8 mouse cellular contexts compared by ENCODE assay signal in the genomic region with DNA sequence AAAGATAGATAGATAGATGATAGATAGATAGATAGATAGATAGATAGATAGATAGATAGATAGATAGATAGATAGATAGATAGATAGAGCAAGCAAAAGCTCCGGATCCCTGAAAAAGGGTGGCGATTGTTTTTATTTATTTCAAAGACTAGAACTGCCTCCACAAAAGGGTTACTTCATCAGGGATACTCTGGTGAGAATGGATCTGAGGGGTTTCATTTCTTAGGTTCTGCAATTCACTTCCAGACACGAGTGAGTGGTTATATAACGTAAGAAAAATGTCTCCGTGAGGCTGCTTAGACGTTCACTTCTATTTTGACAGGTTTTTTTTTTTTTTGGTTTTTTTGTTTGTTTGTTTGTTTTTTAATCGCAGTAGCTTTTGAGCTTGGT. TPM values are rescaled to one million over a fixed set of nuclear protein-coding genes. Genes with fewer than 3 reads are reported as not detected.
DNase-seq lines count a peak whose midpoint lies in the region; ATAC-seq and TF ChIP-seq lines count a peak whose summit lies in the region.

No protein-coding gene starts in this region.

- no peak for DNase-seq in kidney, postnatal 25 days
- DNase-seq in embryonic facial prominence, embryonic 11.5 days (ENCODE audit: low spot score): no peak
- DNase-seq in induced T-regulatory cell, adult 2 months (ENCODE audit: low read depth): peak; percentile 6
- DNase-seq in adrenal gland, adult 8-10 months: no peak
- DNase-seq in thymus, adult 18-20 months: no peak
- no peak for DNase-seq in adrenal gland, postnatal 14 days

- 39% methylated on average over 7 of the region's 7 CpGs for WGBS in kidney, embryonic 15.5 days
- 43% methylated on average over 7 of the region's 7 CpGs for WGBS in embryonic facial prominence, embryonic 11.5 days

- H3K9ac ChIP-seq in kidney, embryonic 15.5 days: no peak overlapping the region
- no peak overlapping the region for H3K9ac ChIP-seq in embryonic facial prominence, embryonic 11.5 days (replicated peaks; ENCODE audit: low read length)

- H3K27me3 ChIP-seq in kidney, embryonic 15.5 days: peaks cover 6% of the 10 kb centered on the region
- H3K27me3 ChIP-seq in embryonic facial prominence, embryonic 11.5 days (ENCODE audit: control insufficient read depth, insufficient read depth, low read length): no peaks in the 10 kb centered on the region
- no peaks in the 10 kb centered on the region for H3K27me3 ChIP-seq in myocyte (ENCODE audit: control insufficient read depth, insufficient read depth, insufficient read length)

- H3K27ac ChIP-seq in kidney, embryonic 15.5 days: no peak overlapping the region
- no peak overlapping the region for H3K27ac ChIP-seq in embryonic facial prominence, embryonic 11.5 days (replicated peaks; ENCODE audit: low read depth, low read length)

- H3K9me3 ChIP-seq in kidney, embryonic 15.5 days (replicated peaks): no peaks in the 10 kb centered on the region
- H3K9me3 ChIP-seq in embryonic facial prominence, embryonic 11.5 days (replicated peaks; ENCODE audit: control insufficient read depth, low read length): no peaks in the 10 kb centered on the region

- H3K4me1 ChIP-seq in kidney, embryonic 15.5 days: no peaks in the 10 kb centered on the region
- H3K4me1 ChIP-seq in embryonic facial prominence, embryonic 11.5 days (ENCODE audit: control insufficient read depth, insufficient read depth, low read length): no peaks in the 10 kb centered on the region

- peak overlapping the region; percentile 52 for H3K4me2 ChIP-seq in kidney, embryonic 15.5 days
- 0 out of 2 replicates have a peak overlapping the region, but pooled peaks have one; percentile 13 for H3K4me2 ChIP-seq in embryonic facial prominence, embryonic 11.5 days (ENCODE audit: low read depth, low read length)
- H3K4me2 ChIP-seq in myocyte (ENCODE audit: low read depth): peak overlapping the region; percentile 64

- H3ac ChIP-seq in myocyte (ENCODE audit: control insufficient read depth, insufficient read length): no peak overlapping the region

- no peak for TF ChIP-seq POLR2A in myocyte (IDR thresholded peaks at IDR 0.05; ENCODE audit: insufficient read length, low read depth)

- peak overlapping the region; percentile 57 for H3K4me3 ChIP-seq in kidney, embryonic 15.5 days (replicated peaks)
- H3K4me3 ChIP-seq in embryonic facial prominence, embryonic 11.5 days (ENCODE audit: low read depth, low read length): peak overlapping the region; percentile 44; the same call in 1 of the 2 replicates
- peak overlapping the region; percentile 31 for H3K4me3 ChIP-seq in myocyte

- H3K79me2 ChIP-seq in myocyte (ENCODE audit: control insufficient read depth, insufficient read depth): no peaks in the 10 kb centered on the region

- ATAC-seq in kidney, embryonic 15.5 days (replicated peaks; ENCODE audit: low FRiP score): no peak
- ATAC-seq in embryonic facial prominence, embryonic 11.5 days (replicated peaks; ENCODE audit: insufficient number of reproducible peaks, low FRiP score, low TSS enrichment, low read depth): no peak

- no peaks in the 10 kb centered on the region for H3K36me3 ChIP-seq in kidney, embryonic 15.5 days
- H3K36me3 ChIP-seq in embryonic facial prominence, embryonic 11.5 days (replicated peaks; ENCODE audit: control insufficient read depth, insufficient read depth, low read depth, low read length): no peaks in the 10 kb centered on the region
- H3K36me3 ChIP-seq in myocyte (ENCODE audit: control insufficient read depth, insufficient read depth): no peaks in the 10 kb centered on the region

TF ChIP-seq in myocyte, 11 proteins besides CTCF, POLR2A, EP300 and RAD21:
- TF ChIP-seq REST (IDR thresholded peaks at IDR 0.05; ENCODE audit: insufficient read depth, insufficient read length) (no peak), CEBPB (IDR thresholded peaks at IDR 0.05; ENCODE audit: insufficient read depth, poor library complexity, severe bottlenecking) (no peak), SRF (IDR thresholded peaks at IDR 0.05; ENCODE audit: control insufficient read depth, insufficient read length, low read depth) (no peak), USF1 (IDR thresholded peaks at IDR 0.05; ENCODE audit: low read depth) (no peak), MAX (IDR thresholded peaks at IDR 0.05; ENCODE audit: low read depth) (no peak), POLR2AphosphoS2 (IDR thresholded peaks at IDR 0.05; ENCODE audit: insufficient read length, low read depth) (no peak), E2F4 (IDR thresholded peaks at IDR 0.05; ENCODE audit: insufficient read depth) (no peak), MYOD1 (IDR thresholded peaks at IDR 0.05; ENCODE audit: control insufficient read depth in 1 of 3, insufficient read length in 2 of 3, low read depth in 2 of 3) (no peak), MYOG (IDR thresholded peaks at IDR 0.05; ENCODE audit: control insufficient read depth in 1 of 3, insufficient read depth in 1 of 3, insufficient read length in 2 of 3, low read depth in 2 of 3) (no peak), TCF12 (IDR thresholded peaks at IDR 0.05; ENCODE audit: insufficient read depth, poor library complexity, severe bottlenecking) (no peak), TCF3 (IDR thresholded peaks at IDR 0.05; ENCODE audit: insufficient read length, low read depth) (no peak)

RNA-seq across cellular contexts. Expression of a gene that starts 2.2 kb away (rescaled TPM):
- 23.5 and 27.2 TPM in 2 replicates for polyA plus RNA-seq in kidney, embryonic 15.5 days (2015; fragmentation: Nextera tagmentation; extraction: Ambion mirVana)
- polyA plus RNA-seq in embryonic facial prominence, embryonic 11.5 days (2014; fragmentation: Nextera tagmentation; extraction: Ambion mirVana): 13.3 and 13.9 TPM in 2 replicates
- 2.3 TPM for polyA plus RNA-seq in myocyte (2012; fragmentation: generic; extraction: Trizol)
- total RNA-seq in adrenal gland, adult 8-10 months (2022): 10 to 100 TPM; 14.3 to 18.6 (median 16.6) TPM
- 14.6 and 18.0 TPM in 2 replicates for total RNA-seq in adrenal gland, postnatal 14 days (2021)

RNA-seq across cellular contexts. Expression of a gene that starts 32.0 kb away (rescaled TPM):
- 0.03 TPM in 1 of 2 replicates, not detected in the other for polyA plus RNA-seq in kidney, embryonic 15.5 days (2015; fragmentation: Nextera tagmentation; extraction: Ambion mirVana)
- 0.03 TPM in 2 replicates for polyA plus RNA-seq in embryonic facial prominence, embryonic 11.5 days (2014; fragmentation: Nextera tagmentation; extraction: Ambion mirVana)
- not detected for polyA plus RNA-seq in myocyte (2012; fragmentation: generic; extraction: Trizol)
- total RNA-seq in adrenal gland, adult 8-10 months (2022): not detected
- not detected in 2 replicates for total RNA-seq in adrenal gland, postnatal 14 days (2021)

Comparison
In these comparisons a context has a peak if more than half of its experiments do, and no peak if none do; other contexts are left out.
1. H3K4me2 ChIP-seq: peak in every context shown above with its lines; median percentile 64 in myocyte; 52 in kidney, embryonic 15.5 days; 13 in embryonic facial prominence, embryonic 11.5 days.